Comparison of ENCODE assay signal across 27 mouse cellular contexts in genomic region chr1:166973731-166974130, GRCm38 (mm10). TPM values are rescaled to one million over a fixed set of nuclear protein-coding genes. Genes with fewer than 3 reads are reported as not detected.
"Had no signal": no experiment of that assay in that cellular context is flagged by ENCODE, and none has a peak within 500 bp of the region (broad histone marks: within the 10 kb centered on the region; RNA-seq: fewer than 3 reads in every experiment).

No protein-coding gene starts in this region.

- ATAC-seq: forebrain, embryonic 13.5 days; forebrain, embryonic 14.5 days; forebrain, embryonic 15.5 days; forebrain, embryonic 16.5 days; forebrain, postnatal 0 days had no signal

- DNase-seq: cerebellum, adult 9-11 months; cerebellum, postnatal 10 days; cerebellum, postnatal 14 days; cerebellum, postnatal 25 days; cerebellum, postnatal 36 days; embryo, embryonic 11 days; forebrain, postnatal 0 days; gastrocnemius, adult 2 months; gastrocnemius, postnatal 10 days; gastrocnemius, postnatal 14 days; gastrocnemius, postnatal 25 days; gastrocnemius, postnatal 36 days; heart, adult 11 months; heart, adult 18-20 months; heart, adult 2 months had no signal

- H3K4me3 ChIP-seq: embryonic facial prominence, embryonic 10.5 days; embryonic facial prominence, embryonic 12.5 days; embryonic facial prominence, embryonic 13.5 days; embryonic facial prominence, embryonic 15.5 days; erythroblast, embryonic 14.5 days; forebrain, embryonic 10.5 days; forebrain, embryonic 12.5 days; forebrain, embryonic 13.5 days; forebrain, embryonic 15.5 days; gastrocnemius, adult 2 months; heart, adult 2 months; heart, embryonic 10.5 days had no signal

- H3K9me3 ChIP-seq: embryonic facial prominence, embryonic 10.5 days; embryonic facial prominence, embryonic 12.5 days; embryonic facial prominence, embryonic 13.5 days; embryonic facial prominence, embryonic 15.5 days; forebrain, embryonic 10.5 days; forebrain, embryonic 12.5 days; forebrain, embryonic 13.5 days; forebrain, embryonic 15.5 days; heart, embryonic 10.5 days had no signal

- H3K4me1 ChIP-seq: embryonic facial prominence, embryonic 12.5 days; embryonic facial prominence, embryonic 13.5 days; embryonic facial prominence, embryonic 15.5 days; forebrain, embryonic 10.5 days; forebrain, embryonic 12.5 days; forebrain, embryonic 13.5 days; forebrain, embryonic 15.5 days; heart, embryonic 10.5 days had no signal

- H3K27ac ChIP-seq: embryonic facial prominence, embryonic 10.5 days; embryonic facial prominence, embryonic 12.5 days; embryonic facial prominence, embryonic 13.5 days; embryonic facial prominence, embryonic 15.5 days; forebrain, embryonic 10.5 days; forebrain, embryonic 12.5 days; forebrain, embryonic 13.5 days; forebrain, embryonic 15.5 days; gastrocnemius, adult 2 months; heart, adult 2 months; heart, embryonic 10.5 days had no signal

- H3K27me3 ChIP-seq: embryonic facial prominence, embryonic 12.5 days; embryonic facial prominence, embryonic 13.5 days; embryonic facial prominence, embryonic 15.5 days; forebrain, embryonic 12.5 days; forebrain, embryonic 13.5 days; forebrain, embryonic 15.5 days had no signal

- H3K36me3 ChIP-seq: embryonic facial prominence, embryonic 10.5 days; embryonic facial prominence, embryonic 12.5 days; embryonic facial prominence, embryonic 13.5 days; embryonic facial prominence, embryonic 15.5 days; forebrain, embryonic 10.5 days; forebrain, embryonic 12.5 days; forebrain, embryonic 15.5 days; heart, embryonic 10.5 days had no signal

RNA-seq across cellular contexts. Expression of gene Fam78b, which starts 27.5 kb away (rescaled TPM):
- polyA plus RNA-seq: erythroblast, embryonic 14.5 days had no signal
